9 mouse cellular contexts compared by ENCODE assay signal in the genomic region with DNA sequence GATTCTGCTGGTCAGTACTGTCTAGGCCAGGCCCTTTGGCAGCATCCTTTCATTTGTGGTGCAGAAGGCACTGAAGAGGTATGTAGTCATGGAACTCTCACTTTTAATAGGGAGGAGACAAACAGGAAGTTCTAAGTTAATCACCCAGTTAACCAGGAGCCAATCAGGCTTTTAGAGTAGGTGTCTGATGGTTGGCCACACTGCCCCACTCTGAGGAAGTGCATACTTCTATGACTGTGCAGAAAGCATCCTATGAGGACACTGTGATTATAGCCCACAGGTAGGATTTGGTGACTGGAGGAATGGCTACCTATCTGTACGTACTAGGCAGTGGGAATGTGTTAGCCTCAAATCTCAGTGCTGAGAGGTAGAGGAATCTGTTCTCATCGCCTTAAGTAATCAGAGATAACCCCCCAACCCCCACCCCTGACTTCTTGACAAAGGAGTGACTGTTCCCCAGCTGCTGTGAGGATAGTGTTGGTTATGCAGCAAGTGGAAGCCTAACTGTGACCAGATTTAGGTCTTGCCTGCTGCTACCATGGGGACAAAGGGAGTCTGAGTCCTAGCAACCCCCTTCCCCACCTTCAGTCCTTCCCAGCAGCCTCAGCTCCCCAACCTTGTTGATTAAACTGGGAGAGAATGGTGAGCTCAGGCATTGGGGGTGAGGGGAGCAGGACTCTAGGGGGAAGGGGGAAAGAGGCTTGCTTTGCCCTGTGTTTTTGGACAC.
A peak's percentile ranks its signal among the peaks of the same experiment; 100 is the strongest.
DNase-seq lines count a peak whose midpoint lies in the region; ATAC-seq lines count a peak whose summit lies in the region.
"Had no signal": no experiment of that assay in that cellular context is flagged by ENCODE, and none has a peak within 500 bp of the region (broad histone marks: within the 10 kb centered on the region; RNA-seq: fewer than 3 reads in every experiment).

No protein-coding gene starts in this region.

- no peak for DNase-seq in forebrain, embryonic 10.5 days (ENCODE audit: extremely low spot score, low spot score)
- DNase-seq in lung, postnatal 4 days, result no peak
- no peak for DNase-seq in adrenal gland, adult 8-10 months

- no peaks in the 10 kb centered on the region for H3K36me3 ChIP-seq in forebrain, embryonic 10.5 days (replicated peaks)
- no peaks in the 10 kb centered on the region for H3K36me3 ChIP-seq in forebrain, embryonic 15.5 days
- H3K36me3 ChIP-seq in lung, embryonic 15.5 days, result no peaks in the 10 kb centered on the region
- no peaks in the 10 kb centered on the region for H3K36me3 ChIP-seq in midbrain, embryonic 15.5 days (replicated peaks)
- H3K36me3 ChIP-seq: limb, embryonic 13.5 days had no signal

- no peaks in the 10 kb centered on the region for H3K27me3 ChIP-seq in forebrain, embryonic 10.5 days (ENCODE audit: poor library complexity, severe bottlenecking)
- H3K27me3 ChIP-seq in forebrain, embryonic 15.5 days, result no peaks in the 10 kb centered on the region
- no peaks in the 10 kb centered on the region for H3K27me3 ChIP-seq in lung, embryonic 15.5 days
- H3K27me3 ChIP-seq in midbrain, embryonic 15.5 days (replicated peaks), result no peaks in the 10 kb centered on the region

- WGBS in forebrain, embryonic 10.5 days, result 58% methylated on average over 2 of the region's 2 CpGs
- WGBS in forebrain, embryonic 15.5 days, result 75% methylated on average over 2 of the region's 2 CpGs
- WGBS in lung, embryonic 15.5 days, result 38% methylated on average over 2 of the region's 2 CpGs
- WGBS in midbrain, embryonic 15.5 days, result 59% methylated on average over 2 of the region's 2 CpGs

- peak overlapping the region; percentile 69 for H3K27ac ChIP-seq in forebrain, embryonic 10.5 days
- H3K27ac ChIP-seq in forebrain, embryonic 15.5 days (replicated peaks), result no peak overlapping the region
- H3K27ac ChIP-seq in lung, embryonic 15.5 days, result peak overlapping the region; percentile 88
- peak overlapping the region; percentile 14; the same call in 1 of the 2 replicates for H3K27ac ChIP-seq in midbrain, embryonic 15.5 days
- H3K27ac ChIP-seq: limb, embryonic 13.5 days had no signal

- ATAC-seq in forebrain, embryonic 15.5 days (replicated peaks), result no peak
- peak; percentile 55 for ATAC-seq in lung, embryonic 15.5 days (ENCODE audit: borderline replicate concordance, extremely low read depth, low FRiP score, low TSS enrichment)
- 0 out of 4 replicates have a peak, but pooled peaks have one; percentile 8 to 33 for ATAC-seq in hematopoietic stem cell, adult 5-6 weeks (replicated peaks in 1 of 2; ENCODE audit: insufficient read depth in 1 of 2, low FRiP score in 2 of 2, low TSS enrichment in 1 of 2, low read depth in 1 of 2, poor library complexity in 2 of 2, severe bottlenecking in 2 of 2)
- ATAC-seq in midbrain, embryonic 15.5 days (replicated peaks), result peak; percentile 40; the same call in 1 of the 2 replicates
- ATAC-seq in frontal cortex, adult (ENCODE audit: low TSS enrichment), result no peak

- H3K4me1 ChIP-seq in forebrain, embryonic 10.5 days, result peaks cover 16% of the 10 kb centered on the region
- 0 out of 2 replicates have a peak, but pooled peaks cover 4% of the 10 kb centered on the region for H3K4me1 ChIP-seq in forebrain, embryonic 15.5 days
- H3K4me1 ChIP-seq in lung, embryonic 15.5 days, result peaks cover 40% of the 10 kb centered on the region
- H3K4me1 ChIP-seq in midbrain, embryonic 15.5 days, result peaks cover 10% of the 10 kb centered on the region; the same call in 1 of the 2 replicates

- H3K9me3 ChIP-seq in forebrain, embryonic 10.5 days, result no peaks in the 10 kb centered on the region
- H3K9me3 ChIP-seq in forebrain, embryonic 15.5 days, result no peaks in the 10 kb centered on the region
- no peaks in the 10 kb centered on the region for H3K9me3 ChIP-seq in lung, embryonic 15.5 days
- no peaks in the 10 kb centered on the region for H3K9me3 ChIP-seq in midbrain, embryonic 15.5 days
- H3K9me3 ChIP-seq: limb, embryonic 13.5 days had no signal

- H3K4me2 ChIP-seq in forebrain, embryonic 15.5 days (replicated peaks), result no peak overlapping the region
- H3K4me2 ChIP-seq in lung, embryonic 15.5 days, result peak overlapping the region; percentile 11; the same call in 1 of the 2 replicates
- H3K4me2 ChIP-seq in midbrain, embryonic 15.5 days, result no peak overlapping the region
- H3K4me2 ChIP-seq: limb, embryonic 13.5 days had no signal

- no peak overlapping the region for H3K4me3 ChIP-seq in forebrain, embryonic 10.5 days
- no peak overlapping the region for H3K4me3 ChIP-seq in forebrain, embryonic 15.5 days
- H3K4me3 ChIP-seq in lung, embryonic 15.5 days, result no peak overlapping the region
- no peak overlapping the region for H3K4me3 ChIP-seq in midbrain, embryonic 15.5 days
- H3K4me3 ChIP-seq: limb, embryonic 13.5 days had no signal

- no peak overlapping the region for H3K9ac ChIP-seq in forebrain, embryonic 15.5 days (replicated peaks)
- no peak overlapping the region for H3K9ac ChIP-seq in lung, embryonic 15.5 days
- H3K9ac ChIP-seq in midbrain, embryonic 15.5 days, result no peak overlapping the region
- H3K9ac ChIP-seq: limb, embryonic 13.5 days had no signal

Comparison
In these comparisons a context has a peak if more than half of its experiments do, and no peak if none do; other contexts are left out.
1. ATAC-seq: peak in lung, embryonic 15.5 days (single experiment), hematopoietic stem cell, adult 5-6 weeks (2 of 2) and midbrain, embryonic 15.5 days (single experiment); none in forebrain, embryonic 15.5 days (single experiment) and frontal cortex, adult (single experiment).